ENCODE assay signal across 8 mouse cellular contexts in the genomic region with DNA sequence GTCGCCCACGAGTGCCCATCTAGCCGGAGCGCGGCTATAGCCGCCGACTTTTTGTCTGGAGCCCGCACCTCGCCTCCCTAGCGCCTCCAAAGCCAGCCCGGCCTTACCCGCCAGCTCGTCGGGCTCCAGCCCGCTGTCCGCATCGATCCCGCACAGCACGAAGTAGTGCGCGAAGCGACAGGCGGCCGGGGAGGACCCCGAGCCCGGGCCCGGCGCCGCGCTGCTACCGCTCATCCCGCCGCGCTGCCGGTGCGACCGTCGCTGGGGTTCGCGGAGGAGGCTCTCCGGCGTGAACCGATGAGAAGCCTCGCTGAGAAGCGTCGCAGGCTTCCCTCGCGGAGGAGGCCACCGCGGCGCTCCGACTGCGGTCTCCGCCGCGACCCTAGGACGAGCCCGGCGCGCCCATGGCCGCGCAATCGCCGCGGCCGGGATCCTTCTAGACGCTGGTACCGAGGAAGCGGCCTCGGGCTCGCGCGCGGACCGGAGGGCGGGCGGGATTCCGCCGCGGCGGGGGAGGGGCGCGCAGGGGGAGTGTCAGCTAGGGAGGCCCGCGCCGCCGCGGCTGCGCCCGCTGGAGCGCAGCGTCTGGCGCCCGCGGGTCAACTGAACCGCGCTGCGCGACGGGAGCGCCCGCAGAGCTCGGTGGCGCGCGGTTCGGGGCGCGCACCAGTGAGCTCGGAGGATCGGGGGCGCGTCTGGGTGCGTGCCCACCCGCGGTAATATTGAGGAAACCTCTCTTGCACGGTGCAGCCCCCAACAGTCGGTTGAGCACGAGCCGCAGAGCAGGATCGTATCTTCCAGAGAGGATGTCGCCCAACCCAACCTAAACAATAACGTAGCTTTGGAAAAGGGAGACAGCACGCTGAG. TPM values are rescaled to one million over a fixed set of nuclear protein-coding genes. Genes with fewer than 3 reads are reported as not detected.
DNase-seq lines count a peak whose midpoint lies in the region; ATAC-seq lines count a peak whose summit lies in the region.

A gene (minus strand): TSS at position 605 of the 867 bp plus-strand sequence.

- under 1% methylated on average over 122 of the region's 124 CpGs for WGBS in intestine, embryonic 15.5 days

- DNase-seq in adrenal gland, adult (ENCODE audit: inconsistent age in 2 of 2, low spot score in 1 of 2), result peak; percentile 89 to 96
- peak; percentile 74 for DNase-seq in embryo, embryonic 10 days (ENCODE audit: low spot score)
- DNase-seq in gastrocnemius, postnatal 36 days, result peak; percentile 71 to 72
- peak; percentile 80 to 87 for DNase-seq in left cerebral cortex, postnatal 14 days (ENCODE audit: low spot score in 2 of 2)
- peak; percentile 78 for DNase-seq in right cerebral cortex, postnatal 36 days (ENCODE audit: low spot score in 2 of 2)
- DNase-seq in c-Kit-positive CD71-positive TER-119-positive erythroid progenitor cells, embryonic 14.5 days (ENCODE audit: low spot score), result no peak

- no peaks in the 10 kb centered on the region for H3K36me3 ChIP-seq in intestine, embryonic 15.5 days

- H3K27me3 ChIP-seq in intestine, embryonic 15.5 days (replicated peaks), result no peaks in the 10 kb centered on the region

- no peaks in the 10 kb centered on the region for H3K9me3 ChIP-seq in intestine, embryonic 15.5 days

- peak; percentile 95 for ATAC-seq in intestine, embryonic 15.5 days
- peak; percentile 54 for ATAC-seq in megakaryocyte progenitor cell, adult 5-6 weeks (replicated peaks; ENCODE audit: poor library complexity)

- H3K9ac ChIP-seq in intestine, embryonic 15.5 days, result peak within 1 kb of the TSS; percentile 93

- H3K4me3 ChIP-seq in intestine, embryonic 15.5 days (replicated peaks), result peak within 1 kb of the TSS; percentile 95

- peak within 1 kb of the TSS; percentile 98 for H3K27ac ChIP-seq in intestine, embryonic 15.5 days

- intact Hi-C loops in gastrocnemius, postnatal 36 days (cut with DNase I), result loop anchor here (2.0 to 5.0 kb wide), 2 partner anchors 44 to 155 kb away; a partner anchor contains a TSS
- intact Hi-C loops in left cerebral cortex, postnatal 14 days (cut with DNase I), result loop anchor here (10.0 kb wide), 1 partner anchor 157 kb away; a partner anchor contains a TSS

- peak within 1 kb of the TSS; percentile 75 for H3K4me2 ChIP-seq in intestine, embryonic 15.5 days (replicated peaks)

- H3K4me1 ChIP-seq in intestine, embryonic 15.5 days (replicated peaks), result no peaks in the 10 kb centered on the region

RNA-seq across cellular contexts. Expression of the gene that starts here (rescaled TPM):
- total RNA-seq in gastrocnemius, postnatal 36 days (2021), result 1 to 10 TPM; 4.7 to 5.1 TPM
- polyA plus RNA-seq in intestine, embryonic 15.5 days (2015; fragmentation: Nextera tagmentation; extraction: Ambion mirVana), result 9.0 and 9.7 TPM in 2 replicates
- 10 to 100 TPM; 52.9 to 59.1 TPM for total RNA-seq in left cerebral cortex, postnatal 14 days (2021)
- 2.6 and 3.1 TPM in 2 replicates for total RNA-seq in megakaryocyte progenitor cell, adult 5-6 weeks (2015)
- 2.3 and 4.3 TPM in 2 replicates for total RNA-seq in megakaryocyte progenitor cell, adult 5-6 weeks (2017)

Comparison
In these comparisons a context has a peak if more than half of its experiments do, and no peak if none do; other contexts are left out.
1. RNA of the gene that starts here (total RNA-seq): 52.9 to 59.1 TPM in left cerebral cortex, postnatal 14 days; 4.7 to 5.1 TPM in gastrocnemius, postnatal 36 days and 2.3 to 4.3 TPM in megakaryocyte progenitor cell, adult 5-6 weeks; every median in the first group is over 4 times any median in the second.